Mouse (Mus musculus) lung, postnatal 4 days (tissue): ENCODE measurements around the gene Pisd.
"Not testable (repeated sequence)": the region's sequence is repeated elsewhere in the genome, so short reads cannot be mapped to it uniquely, and the experiment has no call there.

Experiments
- DNase-seq, 2 experiments: peaks; one replicate each; pipeline ENCODE4 v3.0.0; 2021

Pisd gene

DNA sequence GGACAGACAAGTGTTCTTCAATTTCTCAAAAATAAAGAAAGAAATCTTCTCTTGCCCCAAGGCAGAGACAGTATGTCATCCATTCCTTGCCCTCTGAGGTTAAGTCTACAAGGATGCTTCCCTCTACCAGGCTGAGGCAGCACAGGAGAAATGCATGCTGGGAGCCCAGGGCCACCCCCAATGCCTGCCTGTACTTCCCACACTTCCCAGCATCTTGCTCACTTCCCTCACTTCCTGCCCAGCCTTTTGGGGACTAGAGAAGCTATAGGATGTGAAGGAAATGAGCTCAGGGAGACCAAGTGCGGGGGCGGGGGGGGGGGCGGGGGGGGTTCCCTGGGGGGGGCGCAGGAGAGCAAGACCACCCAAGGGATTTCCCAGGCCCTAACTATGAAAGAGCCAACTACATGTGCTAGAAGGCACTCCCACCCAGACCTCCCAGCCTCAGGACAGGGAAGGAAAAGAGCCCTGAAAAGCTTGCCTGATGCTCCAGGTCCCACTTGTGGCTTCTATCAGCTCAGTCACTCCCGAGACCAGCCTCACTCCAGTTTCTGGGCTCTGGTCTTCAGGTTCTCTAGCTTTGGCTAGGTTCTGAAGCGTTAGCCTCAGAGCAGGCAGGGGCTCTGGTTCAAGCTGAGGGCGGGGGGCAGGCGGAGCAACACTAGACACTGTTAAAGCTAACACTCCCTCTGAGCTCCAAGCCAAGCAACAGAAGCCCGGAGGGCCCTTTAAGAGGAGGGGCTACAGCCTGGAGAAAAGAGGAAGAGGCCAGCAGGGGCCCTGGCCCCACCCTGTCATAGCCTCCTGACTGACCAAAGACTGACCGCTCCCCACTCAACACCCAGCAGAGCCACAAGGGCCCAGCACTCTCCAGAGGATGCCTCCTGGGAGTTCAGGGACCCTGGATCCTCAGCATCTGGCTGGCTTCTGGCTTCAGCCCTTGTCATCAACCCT is 39.5 kb downstream of the Pisd start:
- peak; percentile 90 to 93 for DNase-seq

GRCm38 (mm10) chr5:32742149-32742548 is 43.3 kb downstream of the Pisd start:
- DNase-seq = peak; percentile 59 to 64

DNA sequence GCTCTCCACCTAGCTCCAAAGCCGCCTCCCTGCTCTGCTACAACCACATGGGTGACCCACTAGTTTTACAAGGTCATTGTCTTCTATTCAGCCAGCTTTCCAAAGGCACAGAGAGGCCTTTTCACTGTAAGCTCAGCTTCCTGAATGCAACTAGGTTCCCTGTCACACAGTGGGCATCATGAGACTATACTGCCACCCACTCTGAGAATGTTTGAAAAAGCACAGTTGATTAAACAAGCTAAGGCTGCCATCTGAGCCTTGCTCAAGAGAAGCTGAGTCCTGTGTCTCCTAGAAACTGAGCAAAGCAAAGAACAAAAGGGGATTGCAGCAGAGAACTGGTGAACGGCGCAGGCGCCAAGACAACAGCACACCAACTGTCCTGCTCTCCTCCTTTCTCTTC is 44.1 kb downstream of the Pisd start:
- DNase-seq = not testable (repeated sequence)

DNA sequence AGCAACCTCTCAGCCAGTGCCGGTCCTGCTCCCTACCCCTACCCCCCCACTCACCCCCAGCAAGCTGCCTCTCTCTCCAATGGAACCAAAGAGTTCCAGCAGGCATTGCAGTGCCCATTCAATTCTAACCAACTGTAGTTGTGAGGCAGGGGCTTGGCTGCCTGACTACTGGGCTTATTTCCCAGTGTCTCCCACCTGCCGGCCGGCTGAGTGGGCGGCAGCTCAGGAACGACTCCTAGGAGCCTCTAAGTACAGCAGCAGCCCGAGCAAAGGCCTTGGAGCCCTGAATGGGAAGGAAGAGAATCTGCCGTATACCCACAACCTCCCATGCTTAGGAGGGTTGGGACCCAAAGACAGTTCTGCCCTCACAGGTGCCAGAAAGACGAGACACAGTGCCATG is 44.6 kb downstream of the Pisd start:
- peak in 1 of 2 experiments; percentile 14 for DNase-seq

GRCm38 (mm10) chr5:32740138-32740537 is 45.3 kb downstream of the Pisd start:
- DNase-seq = peak in 1 of 2 experiments; percentile 1

DNA sequence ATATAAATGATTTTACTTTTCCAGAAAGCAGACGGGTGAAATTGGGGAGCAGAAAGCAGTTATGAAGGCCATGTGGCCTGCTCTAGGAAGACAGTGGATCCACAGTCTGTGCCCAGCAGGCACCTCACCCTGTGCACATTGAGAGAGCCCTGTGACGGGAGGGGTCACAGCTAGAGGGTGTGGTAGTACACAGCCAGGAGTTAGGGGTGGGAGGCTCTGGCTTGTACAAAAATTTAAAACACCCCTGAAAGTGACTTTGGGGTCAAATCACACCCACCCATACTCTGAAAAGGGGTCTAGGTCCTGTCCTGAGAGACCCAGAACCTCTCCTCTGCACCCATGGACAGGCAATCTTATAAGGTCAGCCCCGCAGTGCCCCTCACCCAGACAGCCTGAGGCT is 48.7 kb downstream of the Pisd start:
- DNase-seq = not testable (repeated sequence)

DNA sequence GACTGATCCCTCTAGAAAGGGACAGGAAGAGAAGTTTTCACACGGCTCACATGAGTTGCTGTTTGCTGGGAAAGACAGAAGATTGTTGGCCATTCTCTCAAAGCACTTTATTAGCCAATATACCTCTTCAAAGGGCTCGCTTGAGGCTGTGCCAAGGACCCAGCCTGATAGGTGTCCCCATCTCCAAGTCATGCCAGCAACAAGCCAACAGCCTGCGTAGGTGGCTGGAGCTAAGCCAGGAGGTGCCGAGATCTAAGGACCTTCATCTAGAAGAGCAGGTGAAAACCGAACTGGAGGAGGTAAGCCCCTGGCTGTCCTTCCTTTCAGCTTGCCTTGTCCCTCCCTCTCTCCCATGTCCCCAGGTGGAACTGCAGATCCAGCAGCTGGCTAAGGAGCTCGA is 49.7 kb downstream of the Pisd start:
- peak; percentile 41 to 63 for DNase-seq

- DNase-seq = not testable (repeated sequence)
Observed at GRCm38 (mm10) chr5:32733892-32734291, 51.6 kb downstream of the Pisd start.

DNA sequence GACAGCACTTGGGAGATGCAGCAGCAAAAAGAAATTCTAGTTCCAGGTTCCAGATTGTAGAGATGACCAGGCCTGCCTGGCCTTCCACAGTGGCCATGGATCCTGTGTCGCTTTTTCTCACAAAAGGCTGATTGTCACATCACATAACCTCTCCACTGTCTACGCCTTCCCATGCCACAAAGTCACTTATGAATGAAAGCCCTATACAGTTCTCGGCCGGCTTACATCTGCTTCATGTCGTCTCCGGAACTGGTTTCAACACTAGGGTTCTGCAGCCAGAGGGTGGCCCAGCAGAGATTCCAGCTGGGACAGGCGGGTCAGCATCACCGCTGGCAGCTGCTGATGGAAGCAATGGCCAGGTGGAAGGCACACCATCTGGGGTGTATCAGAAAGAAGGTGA is 56.6 kb downstream of the Pisd start:
- no peak for DNase-seq

DNA sequence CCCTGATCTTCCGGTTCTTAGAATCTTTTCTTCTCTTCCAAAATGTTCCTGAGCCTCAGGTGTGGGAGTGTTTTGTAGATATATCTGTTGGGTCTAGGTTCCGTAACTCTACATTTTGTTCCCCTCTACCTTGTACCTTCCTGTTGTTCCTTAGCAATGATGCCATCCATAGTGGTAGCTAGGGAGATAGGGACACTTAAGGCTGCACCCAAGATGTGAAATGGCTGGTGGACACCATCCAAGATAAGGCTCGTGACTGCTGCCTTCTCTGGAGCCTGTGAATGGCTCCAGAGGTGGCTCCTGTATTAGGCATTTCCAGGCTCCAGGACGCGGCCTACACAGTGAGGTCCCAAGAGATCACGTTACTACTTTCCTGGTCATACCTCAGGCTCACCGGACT is 57.1 kb downstream of the Pisd start:
- DNase-seq = no peak

GRCm38 (mm10) chr5:32725397-32725796 is 60.0 kb downstream of the Pisd start:
- DNase-seq = not testable (repeated sequence)

DNA sequence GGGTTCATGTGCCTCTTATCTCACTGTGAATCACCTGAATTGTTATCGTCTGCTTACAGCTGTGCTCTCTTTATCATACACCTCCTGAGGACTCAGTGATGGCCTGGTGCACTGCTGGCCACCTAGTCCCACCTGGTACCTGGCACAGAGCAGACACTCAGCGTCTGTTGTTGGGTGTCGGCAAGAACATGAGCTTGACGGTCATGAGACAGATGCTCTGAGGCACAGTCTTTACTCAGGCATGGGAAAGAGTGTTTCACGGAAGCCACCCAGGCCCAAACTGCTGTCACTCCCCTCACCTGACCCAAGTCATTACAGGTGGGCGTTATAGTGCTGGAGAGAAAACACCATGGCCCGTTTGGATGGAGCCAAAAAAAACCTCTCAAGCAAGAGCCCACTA is 61.5 kb downstream of the Pisd start:
- DNase-seq = no peak

DNA sequence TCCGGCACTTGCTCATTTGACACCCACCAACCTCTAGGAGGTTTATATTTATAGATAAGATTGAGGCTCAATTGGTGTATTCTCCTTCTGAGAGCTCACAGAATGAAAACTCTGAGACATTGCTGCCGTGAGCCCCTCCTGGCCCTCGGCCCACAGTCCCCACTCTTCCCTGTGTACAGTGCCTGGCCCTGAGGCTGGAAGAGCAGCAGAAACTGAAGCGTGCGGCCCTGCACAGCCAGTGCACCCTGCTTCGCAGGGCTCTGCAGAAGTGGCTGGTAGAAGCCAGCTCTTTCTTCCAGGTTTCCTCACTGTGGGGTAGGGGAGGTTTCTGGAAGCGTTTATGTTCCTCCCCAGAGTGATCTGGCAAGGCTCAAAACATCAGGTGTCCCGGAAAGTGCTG is 62.7 kb downstream of the Pisd start:
- DNase-seq = not testable (repeated sequence)

- no peak for DNase-seq
Observed at GRCm38 (mm10) chr5:32722263-32722662, 63.2 kb downstream of the Pisd start.

DNA sequence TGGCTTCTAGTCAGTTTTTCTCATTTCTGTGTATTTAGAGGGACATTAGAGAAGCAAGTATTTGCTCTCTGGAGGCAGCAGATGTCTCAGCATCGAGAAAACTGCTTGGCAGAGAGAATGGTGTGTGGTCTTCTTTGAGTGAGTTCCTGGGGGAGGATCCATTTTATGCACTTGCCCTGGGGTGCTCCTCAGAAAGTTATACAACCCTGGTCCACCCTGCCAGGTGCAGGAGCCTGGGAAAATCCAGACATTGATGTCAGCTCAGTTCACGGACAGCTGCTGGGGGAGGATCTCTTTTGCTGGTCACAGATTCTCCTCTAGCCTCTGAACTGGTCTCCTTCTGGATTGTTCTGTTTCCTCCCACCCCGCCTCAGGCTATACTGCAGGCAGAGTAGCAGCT is 64.1 kb downstream of the Pisd start:
- no peak for DNase-seq

- DNase-seq = no peak
Observed at GRCm38 (mm10) chr5:32720416-32720815, 65.0 kb downstream of the Pisd start.

GRCm38 (mm10) chr5:32718916-32719315 is 66.5 kb downstream of the Pisd start:
- DNase-seq = no peak

GRCm38 (mm10) chr5:32717726-32718125 is 67.7 kb downstream of the Pisd start:
- DNase-seq = no peak

GRCm38 (mm10) chr5:32713703-32714467 is 71.6 kb downstream of the Pisd start:
- DNase-seq = peak; percentile 88 to 90

DNA sequence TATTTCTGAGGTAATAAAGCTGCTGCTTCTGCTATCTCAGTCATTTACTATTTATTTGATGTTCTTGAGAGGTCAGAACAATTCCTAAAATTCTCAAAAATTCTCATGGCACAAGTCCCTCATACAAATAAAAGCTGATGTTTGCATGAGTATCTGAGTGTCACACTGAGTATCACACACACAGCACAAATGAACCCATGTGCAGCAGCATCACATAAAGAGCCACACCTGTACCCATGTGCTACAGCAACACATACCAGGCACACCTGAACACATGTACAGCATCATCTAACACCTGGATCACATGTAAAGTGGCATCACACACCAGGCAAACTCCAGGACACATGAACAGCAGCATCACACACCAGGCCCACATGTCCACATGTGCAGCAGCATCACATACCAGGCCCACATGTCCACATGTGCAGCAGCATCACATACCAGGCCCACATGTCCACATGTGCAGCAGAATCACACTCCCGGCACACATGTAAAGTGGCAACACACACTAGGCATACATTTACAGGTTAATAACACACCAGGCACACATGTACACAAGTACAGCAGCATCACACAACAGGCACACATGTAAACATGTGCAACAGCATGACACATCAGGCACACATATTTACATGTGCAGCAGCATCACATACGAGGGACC is 72.3 kb downstream of the Pisd start:
- no peak for DNase-seq

GRCm38 (mm10) chr5:32712221-32713041 is 73.0 kb downstream of the Pisd start:
- no peak for DNase-seq

GRCm38 (mm10) chr5:32711485-32711884 is 74.0 kb downstream of the Pisd start:
- no peak for DNase-seq
